Mouse (Mus musculus): Measurements from ENCODE around the gene Ciart.
"Not testable (repeated sequence)": the region's sequence is repeated elsewhere in the genome, so short reads cannot be mapped to it uniquely, and the experiment has no call there.

The Ciart gene

GRCm38 (mm10) chr3:95881979-95882815 lies at the start of gene Ciart:
Ciart (minus strand) TSS chr3:95882251.
- peak; percentile 66 to 70 for DNase-seq (ENCODE audit: low spot score in 2 of 2)

GRCm38 (mm10) chr3:95931471-95931870 lies 49.4 kb upstream of the Ciart start:
- no peak for DNase-seq (ENCODE audit: low spot score in 2 of 2)

GRCm38 (mm10) chr3:95930471-95930789 lies 48.4 kb upstream of the Ciart start:
- no peak for DNase-seq (ENCODE audit: low spot score in 2 of 2)

- DNase-seq (ENCODE audit: low spot score in 2 of 2): peak; percentile 32 to 55
Observed at GRCm38 (mm10) chr3:95929581-95930470, 47.8 kb upstream of the Ciart start.

GRCm38 (mm10) chr3:95928658-95929503 lies 46.8 kb upstream of the Ciart start, which contains the start of gene Anp32e:
Anp32e (plus strand) TSS chr3:95929246.
- DNase-seq (ENCODE audit: low spot score in 2 of 2): peak; percentile 94 to 96

GRCm38 (mm10) chr3:95928261-95928657 lies 46.2 kb upstream of the Ciart start:
- DNase-seq (ENCODE audit: low spot score in 2 of 2): no peak

GRCm38 (mm10) chr3:95925087-95925486 lies 43.0 kb upstream of the Ciart start:
- no peak for DNase-seq (ENCODE audit: low spot score in 2 of 2)

GRCm38 (mm10) chr3:95924185-95924584 lies 42.1 kb upstream of the Ciart start:
- no peak for DNase-seq (ENCODE audit: low spot score in 2 of 2)

GRCm38 (mm10) chr3:95923429-95923828 lies 41.4 kb upstream of the Ciart start:
- not testable (repeated sequence) for DNase-seq (ENCODE audit: low spot score in 2 of 2)

- DNase-seq (ENCODE audit: low spot score in 2 of 2): not testable (repeated sequence)
Observed at GRCm38 (mm10) chr3:95920532-95920931, 38.5 kb upstream of the Ciart start.

- no peak for DNase-seq (ENCODE audit: low spot score in 2 of 2)
Observed at GRCm38 (mm10) chr3:95916760-95917159, 34.7 kb upstream of the Ciart start.

GRCm38 (mm10) chr3:95914706-95915105 lies 32.7 kb upstream of the Ciart start:
- DNase-seq (ENCODE audit: low spot score in 2 of 2): no peak

GRCm38 (mm10) chr3:95907613-95908012 lies 25.6 kb upstream of the Ciart start:
- no peak for DNase-seq (ENCODE audit: low spot score in 2 of 2)

GRCm38 (mm10) chr3:95906860-95907259 lies 24.8 kb upstream of the Ciart start:
- peak in 1 of 2 experiments; percentile 48 for DNase-seq (ENCODE audit: low spot score in 2 of 2)

GRCm38 (mm10) chr3:95905940-95906492 lies 24.0 kb upstream of the Ciart start:
- DNase-seq (ENCODE audit: low spot score in 2 of 2): no peak

- no peak for DNase-seq (ENCODE audit: low spot score in 2 of 2)
Observed at GRCm38 (mm10) chr3:95905146-95905939, 23.3 kb upstream of the Ciart start.

- no peak for DNase-seq (ENCODE audit: low spot score in 2 of 2)
Observed at GRCm38 (mm10) chr3:95904568-95904967, 22.5 kb upstream of the Ciart start, which contains the start of gene Car14. Car14 (minus strand) TSS chr3:95904691.

GRCm38 (mm10) chr3:95903753-95904502 lies 21.9 kb upstream of the Ciart start:
- DNase-seq (ENCODE audit: low spot score in 2 of 2): no peak

- no peak for DNase-seq (ENCODE audit: low spot score in 2 of 2)
Observed at GRCm38 (mm10) chr3:95902643-95903042, 20.6 kb upstream of the Ciart start.

GRCm38 (mm10) chr3:95902373-95902625 lies 20.2 kb upstream of the Ciart start:
- DNase-seq (ENCODE audit: low spot score in 2 of 2): no peak

Measured in spleen, postnatal 14 days (tissue).